Mouse (Mus musculus): ENCODE measurements around the gene Fat1.

DNA sequence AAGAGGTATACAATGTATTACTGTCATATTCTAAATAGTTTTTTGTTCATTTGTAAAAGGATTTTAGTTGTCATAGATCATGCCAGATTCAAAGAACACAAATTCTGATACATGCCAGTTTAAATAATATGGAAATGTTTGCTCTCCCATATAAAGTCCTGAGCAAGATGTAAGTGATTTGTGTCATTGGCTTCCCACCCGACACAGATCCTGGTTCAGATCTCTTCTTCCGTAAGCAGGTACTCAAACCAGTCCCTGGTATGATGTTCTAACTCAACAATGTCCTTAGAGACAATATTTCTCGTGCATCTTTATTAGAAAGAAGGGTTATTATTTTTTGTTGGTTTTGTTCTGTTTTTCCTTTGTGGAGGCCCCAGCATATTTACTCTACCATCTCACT lies 5.2 kb upstream of the Fat1 start:
- TF ChIP-seq POLR2A (IDR thresholded peaks at IDR 0.05; ENCODE audit: control insufficient read depth, low read depth, low read length) (no peak), CTCF (IDR thresholded peaks at IDR 0.05; ENCODE audit: control insufficient read depth, insufficient read depth, insufficient replicate concordance, low read depth, low read length) (no peak)

All from testis, adult 2 months (tissue).